Mouse (Mus musculus) E14TG2a.4 (cell line): ENCODE results near the gene Prr13.

Source experiments
- H3K27me3 ChIP-seq: 2 replicates; pipeline ENCODE4 v1.6.1; 2014; ENCODE audit warnings: low read length, control low read depth; ENCODE audit not compliant: insufficient read depth
- H3K36me3 ChIP-seq: 2 replicates; pipeline ENCODE4 v1.6.1; 2014; ENCODE audit warnings: low read length, control low read depth; ENCODE audit not compliant: insufficient read depth
- H3K4me1 ChIP-seq: replicated peaks from 2 replicates; pipeline ENCODE4 v1.6.1; 2014; ENCODE audit warnings: low read depth, low read length, control low read depth
- H3K4me3 ChIP-seq: replicated peaks from 2 replicates; pipeline ENCODE4 v1.5.1; 2014; ENCODE audit warnings: mild to moderate bottlenecking, low read length
- H3K9me3 ChIP-seq: 2 replicates; pipeline ENCODE4 v1.6.1; 2014; ENCODE audit warnings: low read length, control low read depth
- CTCF ChIP-seq: conservative IDR thresholded peaks from 2 replicates; pipeline ENCODE4 v1.5.1; 2014; ENCODE audit warnings: low read length
- NANOG ChIP-seq: IDR thresholded peaks from 2 replicates; pipeline ENCODE4 v1.6.1; 2014; ENCODE audit warnings: borderline replicate concordance, low read length, mixed read lengths
- POU5F1 ChIP-seq: IDR thresholded peaks from 2 replicates; pipeline ENCODE4 v1.6.1; 2014; ENCODE audit warnings: low read length, borderline replicate concordance

Gene Prr13

GRCm38 (mm10) chr15:102455993-102456392, 2.8 kb upstream of the Prr13 start:
- Histone ChIP-seq H3K4me3 (no peak overlapping the region), H3K4me1 (peaks cover 73% of the 10 kb centered on the region), H3K9me3 (no peaks in the 10 kb centered on the region), H3K36me3 (peaks cover 9% of the 10 kb centered on the region; the same call in 1 of the 2 replicates), H3K27me3 (peaks cover 3% of the 10 kb centered on the region; the same call in 1 of the 2 replicates)
- TF ChIP-seq CTCF = peak; percentile 54
- no peak for TF ChIP-seq NANOG

GRCm38 (mm10) chr15:102458050-102458736, 635 bp upstream of the Prr13 start:
- H3K36me3 ChIP-seq = peaks cover 24% of the 10 kb centered on the region
- H3K4me1 ChIP-seq = peaks cover 70% of the 10 kb centered on the region
- H3K9me3 ChIP-seq = no peaks in the 10 kb centered on the region
- H3K4me3 ChIP-seq = peak overlapping the region; percentile 80; the same call in 1 of the 2 replicates
- TF ChIP-seq CTCF (no peak), NANOG (no peak), POU5F1 (no peak)
- H3K27me3 ChIP-seq = no peaks in the 10 kb centered on the region

GRCm38 (mm10) chr15:102459381-102459780, 553 bp downstream of the Prr13 start:
- no peak for TF ChIP-seq POU5F1
- TF ChIP-seq NANOG = no peak
- no peak for TF ChIP-seq CTCF
- H3K27me3 ChIP-seq = no peaks in the 10 kb centered on the region
- peak overlapping the region; percentile 80 for H3K4me3 ChIP-seq
- peaks cover 27% of the 10 kb centered on the region for H3K36me3 ChIP-seq
- H3K4me1 ChIP-seq = peaks cover 67% of the 10 kb centered on the region
- H3K9me3 ChIP-seq = no peaks in the 10 kb centered on the region

- Histone ChIP-seq H3K4me3 (peak overlapping the region; percentile 80), H3K36me3 (peaks cover 32% of the 10 kb centered on the region), H3K27me3 (no peaks in the 10 kb centered on the region), H3K4me1 (peaks cover 65% of the 10 kb centered on the region), H3K9me3 (no peaks in the 10 kb centered on the region)
- TF ChIP-seq NANOG (no peak), POU5F1 (no peak), CTCF (no peak)
Measured at GRCm38 (mm10) chr15:102459847-102460246, 1.0 kb downstream of the Prr13 start.

GRCm38 (mm10) chr15:102460409-102460808, 1.6 kb downstream of the Prr13 start:
- H3K27me3 ChIP-seq = no peaks in the 10 kb centered on the region
- H3K4me1 ChIP-seq = peaks cover 65% of the 10 kb centered on the region
- H3K36me3 ChIP-seq = peaks cover 37% of the 10 kb centered on the region
- no peaks in the 10 kb centered on the region for H3K9me3 ChIP-seq
- TF ChIP-seq CTCF = no peak
- TF ChIP-seq POU5F1 = no peak
- no peak for TF ChIP-seq NANOG
- H3K4me3 ChIP-seq = peak overlapping the region; percentile 80

- TF ChIP-seq NANOG (peak; percentile 25; the same call in 1 of the 2 replicates), POU5F1 (no peak), CTCF (no peak)
- H3K4me3 ChIP-seq = peak overlapping the region; percentile 80
- H3K27me3 ChIP-seq = no peaks in the 10 kb centered on the region
- peaks cover 62% of the 10 kb centered on the region for H3K4me1 ChIP-seq
- H3K9me3 ChIP-seq = no peaks in the 10 kb centered on the region
- H3K36me3 ChIP-seq = peaks cover 43% of the 10 kb centered on the region
Measured at GRCm38 (mm10) chr15:102460971-102461370, 2.1 kb downstream of the Prr13 start.

GRCm38 (mm10) chr15:102461430-102462075, 2.7 kb downstream of the Prr13 start:
- TF ChIP-seq CTCF = no peak; the same call in none of the 2 replicates
- no peak for TF ChIP-seq POU5F1
- no peak for TF ChIP-seq NANOG
- peak overlapping the region; percentile 80 for H3K4me3 ChIP-seq

GRCm38 (mm10) chr15:102463666-102464065, 4.8 kb downstream of the Prr13 start:
- Histone ChIP-seq H3K4me3 (no peak overlapping the region), H3K9me3 (no peaks in the 10 kb centered on the region), H3K4me1 (peaks cover 49% of the 10 kb centered on the region), H3K27me3 (no peaks in the 10 kb centered on the region), H3K36me3 (peaks cover 68% of the 10 kb centered on the region)
- TF ChIP-seq NANOG (no peak), CTCF (peak; percentile 53)

More at GRCm38 (mm10) chr15:102461430-102462075, 2.7 kb downstream of the Prr13 start:
- H3K27me3 ChIP-seq = no peaks in the 10 kb centered on the region
- peaks cover 49% of the 10 kb centered on the region for H3K36me3 ChIP-seq
- no peaks in the 10 kb centered on the region for H3K9me3 ChIP-seq
- H3K4me1 ChIP-seq = peaks cover 58% of the 10 kb centered on the region
